Mouse (Mus musculus) embryonic facial prominence, embryonic 10.5 days (tissue): Measurements from ENCODE around the gene Mbd3. TPM values are rescaled to one million over a fixed set of nuclear protein-coding genes. Genes with fewer than 3 reads are reported as not detected.

Experiments used
- DNase-seq: peaks from one replicate; pipeline ENCODE4 v3.0.0-alpha.2; 2017; ENCODE audit warnings: low spot score
- H3K27ac ChIP-seq: fragments of 300-500 bp; sonication (generic); replicated peaks from 2 replicates; pipeline ENCODE4 v1.5.1; 2016; ENCODE audit warnings: mild to moderate bottlenecking
- H3K27me3 ChIP-seq: fragments of 300-500 bp; sonication (generic); replicated peaks from 2 replicates; pipeline ENCODE4 v1.6.1; 2016; ENCODE audit warnings: low read depth, mild to moderate bottlenecking; ENCODE audit not compliant: poor library complexity, severe bottlenecking
- H3K36me3 ChIP-seq: fragments of 300-500 bp; sonication (generic); replicated peaks from 2 replicates; pipeline ENCODE4 v1.6.1; 2016; ENCODE audit warnings: mild to moderate bottlenecking, moderate library complexity
- H3K4me1 ChIP-seq: fragments of 300-500 bp; sonication (generic); 2 replicates; pipeline ENCODE4 v1.6.1; 2016
- H3K4me3 ChIP-seq: fragments of 300-500 bp; sonication (generic); 2 replicates; pipeline ENCODE4 v1.5.1; 2016; ENCODE audit warnings: mild to moderate bottlenecking, moderate library complexity
- H3K9me3 ChIP-seq: fragments of 300-500 bp; sonication (generic); 2 replicates; pipeline ENCODE4 v1.6.1; 2016; ENCODE audit warnings: mild to moderate bottlenecking
- WGBS: fragments of 180-500 bp; shearing (Covaris S2); methylation state at CpG from one replicate; pipeline ENCODE4 v1.1.7; 2016; 5-methylcytosine and 5-hydroxymethylcytosine counted together
- polyA plus RNA-seq: library from polyadenylated mRNA; unstranded; fragments of >200 nt; fragmentation: Nextera tagmentation; extraction: Ambion mirVana; gene quantifications from 2 replicates; pipeline ENCODE4 v1.2.1, GENCODE M21; 2016

Mbd3 gene
- polyA plus RNA-seq, 1 experiment from 2014 or later, result 371 TPM

DNA sequence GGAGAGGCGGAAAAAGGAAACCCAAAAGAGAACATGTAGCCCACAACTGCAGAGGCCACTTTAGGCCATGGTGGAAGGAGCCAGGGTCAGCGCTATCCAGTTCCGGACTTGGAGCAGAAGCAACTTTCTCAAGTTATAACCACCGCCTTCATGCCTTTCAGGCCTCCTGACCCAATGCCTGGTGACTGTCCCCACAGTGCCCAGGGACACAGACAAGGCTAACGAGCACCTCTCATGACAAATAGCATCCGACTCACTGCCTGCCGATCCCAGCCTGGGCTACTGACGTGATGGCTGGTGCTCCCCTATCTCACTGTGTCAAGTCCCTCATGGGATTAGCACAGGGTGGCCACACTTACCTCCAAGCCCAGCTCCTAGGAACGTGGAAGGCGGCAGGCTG lies 21.4 kb upstream of the Mbd3 start:
- peaks cover 100% of the 10 kb centered on the region for H3K36me3 ChIP-seq
- peaks cover 5% of the 10 kb centered on the region for H3K4me1 ChIP-seq
- H3K27me3 ChIP-seq, result no peaks in the 10 kb centered on the region
- no peak for DNase-seq
- no peak overlapping the region for H3K27ac ChIP-seq
- H3K9me3 ChIP-seq, result peaks cover 7% of the 10 kb centered on the region; the same call in 1 of the 2 replicates
- 93% methylated on average over 10 of the region's 10 CpGs for WGBS
- peak overlapping the region; percentile 19; the same call in 1 of the 2 replicates for H3K4me3 ChIP-seq

DNA sequence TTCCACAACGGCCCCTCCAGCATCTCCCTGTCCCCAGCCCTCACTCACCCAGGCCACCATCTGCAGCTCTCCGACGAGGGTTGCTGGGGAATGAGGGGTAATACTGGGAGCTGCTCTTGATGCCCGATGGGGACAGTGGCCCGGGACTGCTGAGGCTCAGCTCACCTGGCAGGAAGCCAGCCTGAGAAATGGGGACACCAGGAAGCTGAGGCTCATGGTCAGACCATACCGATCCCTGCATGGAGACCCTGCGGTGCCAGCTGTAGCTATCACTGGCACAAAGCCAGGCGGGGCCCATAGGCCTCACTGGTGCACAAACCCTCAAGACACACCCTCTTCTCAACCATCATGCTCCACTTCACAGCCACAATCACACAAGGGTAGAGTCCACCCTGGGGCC lies 20.1 kb upstream of the Mbd3 start:
- 94% methylated on average over 8 of the region's 8 CpGs for WGBS
- peaks cover 100% of the 10 kb centered on the region for H3K36me3 ChIP-seq

DNA sequence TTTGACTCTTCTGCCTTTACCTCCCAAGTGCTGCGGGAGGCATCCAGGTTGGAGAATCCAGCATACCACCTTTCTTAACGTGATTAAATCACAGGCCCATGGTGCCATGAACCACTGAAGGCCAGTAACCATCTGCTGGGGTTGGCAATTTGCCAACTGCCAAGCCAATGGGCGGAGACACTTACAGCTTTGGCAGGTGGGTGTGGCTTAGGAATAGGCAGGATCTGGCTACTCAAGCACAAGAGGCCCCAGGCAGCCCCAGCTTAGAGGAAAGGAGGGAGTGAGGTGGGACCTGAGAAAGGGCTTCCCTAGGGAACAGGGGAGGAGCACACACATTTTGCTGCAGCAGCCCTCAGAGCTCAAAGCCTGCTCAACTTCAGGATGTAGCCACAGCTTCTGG lies 19.0 kb upstream of the Mbd3 start:
- DNase-seq, result no peak
- H3K4me3 ChIP-seq, result no peak overlapping the region
- peaks cover 100% of the 10 kb centered on the region for H3K36me3 ChIP-seq
- H3K4me1 ChIP-seq, result no peaks in the 10 kb centered on the region
- no peak overlapping the region for H3K27ac ChIP-seq
- no peaks in the 10 kb centered on the region for H3K9me3 ChIP-seq
- no peaks in the 10 kb centered on the region for H3K27me3 ChIP-seq
- 92% methylated on average over 3 of the region's 3 CpGs for WGBS

More for the DNA sequence above, 20.1 kb upstream of the Mbd3 start:
- H3K27me3 ChIP-seq, result no peaks in the 10 kb centered on the region
- DNase-seq, result no peak
- peaks cover 5% of the 10 kb centered on the region for H3K4me1 ChIP-seq
- peak overlapping the region; percentile 24; the same call in 1 of the 2 replicates for H3K4me3 ChIP-seq
- no peak overlapping the region for H3K27ac ChIP-seq
- H3K9me3 ChIP-seq, result no peaks in the 10 kb centered on the region

DNA sequence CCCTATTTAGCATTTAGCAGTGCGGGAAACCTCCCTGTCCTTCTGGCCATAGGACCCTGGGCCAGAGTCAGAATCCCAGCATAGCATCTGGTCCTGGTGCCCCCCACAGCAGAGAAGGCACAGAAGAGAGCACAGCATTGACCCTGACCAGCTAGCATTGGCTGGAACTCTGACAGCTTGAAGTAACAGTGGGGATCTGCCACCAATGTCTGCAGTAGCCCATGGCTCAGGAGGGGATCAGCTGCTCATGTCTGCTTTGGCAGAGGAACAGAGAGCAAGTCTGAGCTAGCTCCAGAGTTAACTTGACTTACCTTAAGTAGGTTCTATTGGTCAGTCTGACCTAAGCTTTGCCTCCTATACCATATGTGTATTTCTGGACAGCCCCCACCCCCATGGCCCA lies 18.5 kb upstream of the Mbd3 start:
- Histone ChIP-seq H3K27me3 (no peaks in the 10 kb centered on the region), H3K4me1 (no peaks in the 10 kb centered on the region), H3K9me3 (no peaks in the 10 kb centered on the region), H3K27ac (no peak overlapping the region), H3K4me3 (no peak overlapping the region), H3K36me3 (peaks cover 100% of the 10 kb centered on the region)
- WGBS, result 100% methylated on average over 1 of the region's 1 CpGs
- DNase-seq, result no peak

DNA sequence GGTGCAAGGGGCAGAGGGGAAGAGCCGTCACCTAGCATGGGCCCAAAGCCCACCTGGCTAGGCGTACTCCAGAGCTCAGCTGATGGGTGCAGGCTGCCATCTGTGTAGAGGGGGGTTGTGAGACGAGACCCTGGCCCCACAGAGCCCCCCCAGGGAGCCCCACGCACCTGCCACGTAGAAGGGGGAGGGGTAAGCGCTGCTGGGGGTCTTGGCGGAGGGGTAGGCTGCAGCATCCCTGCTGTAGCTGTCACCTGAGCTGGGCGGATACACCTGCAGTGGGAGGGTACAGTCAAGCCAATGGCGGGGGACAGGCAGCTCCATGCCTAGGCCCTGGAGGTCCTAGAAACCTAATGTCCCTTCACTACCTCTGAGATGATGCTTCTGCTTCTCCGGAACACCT lies 18.0 kb upstream of the Mbd3 start:
- WGBS, result 91% methylated on average over 10 of the region's 10 CpGs
- Histone ChIP-seq H3K36me3 (peaks cover 100% of the 10 kb centered on the region), H3K9me3 (no peaks in the 10 kb centered on the region), H3K4me3 (peak overlapping the region; percentile 16; the same call in 1 of the 2 replicates), H3K27me3 (no peaks in the 10 kb centered on the region), H3K4me1 (no peaks in the 10 kb centered on the region), H3K27ac (no peak overlapping the region)
- DNase-seq, result no peak

DNA sequence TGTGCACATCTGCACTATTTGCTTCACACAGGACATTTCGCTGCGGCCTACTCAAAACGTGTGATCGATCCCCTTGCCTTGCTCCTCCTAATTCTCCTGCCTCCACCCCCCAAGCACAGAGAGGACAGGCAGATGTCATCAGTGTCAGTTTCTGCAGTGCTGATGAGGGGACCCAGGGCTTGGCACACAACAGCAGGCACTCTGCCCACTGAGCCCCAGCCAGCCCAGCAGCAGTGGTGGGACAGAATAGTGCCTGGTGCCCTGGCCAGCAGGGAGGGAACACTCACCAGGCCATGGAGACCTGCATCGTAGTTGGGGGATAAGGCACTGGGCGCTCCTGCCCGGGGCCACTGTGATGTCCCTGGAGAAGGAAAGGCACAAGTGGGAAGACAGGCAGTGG lies 16.2 kb upstream of the Mbd3 start:
- Histone ChIP-seq H3K27me3 (no peaks in the 10 kb centered on the region), H3K4me1 (no peaks in the 10 kb centered on the region), H3K9me3 (no peaks in the 10 kb centered on the region), H3K36me3 (peaks cover 100% of the 10 kb centered on the region), H3K4me3 (no peak overlapping the region), H3K27ac (no peak overlapping the region)
- 93% methylated on average over 7 of the region's 7 CpGs for WGBS
- no peak for DNase-seq

DNA sequence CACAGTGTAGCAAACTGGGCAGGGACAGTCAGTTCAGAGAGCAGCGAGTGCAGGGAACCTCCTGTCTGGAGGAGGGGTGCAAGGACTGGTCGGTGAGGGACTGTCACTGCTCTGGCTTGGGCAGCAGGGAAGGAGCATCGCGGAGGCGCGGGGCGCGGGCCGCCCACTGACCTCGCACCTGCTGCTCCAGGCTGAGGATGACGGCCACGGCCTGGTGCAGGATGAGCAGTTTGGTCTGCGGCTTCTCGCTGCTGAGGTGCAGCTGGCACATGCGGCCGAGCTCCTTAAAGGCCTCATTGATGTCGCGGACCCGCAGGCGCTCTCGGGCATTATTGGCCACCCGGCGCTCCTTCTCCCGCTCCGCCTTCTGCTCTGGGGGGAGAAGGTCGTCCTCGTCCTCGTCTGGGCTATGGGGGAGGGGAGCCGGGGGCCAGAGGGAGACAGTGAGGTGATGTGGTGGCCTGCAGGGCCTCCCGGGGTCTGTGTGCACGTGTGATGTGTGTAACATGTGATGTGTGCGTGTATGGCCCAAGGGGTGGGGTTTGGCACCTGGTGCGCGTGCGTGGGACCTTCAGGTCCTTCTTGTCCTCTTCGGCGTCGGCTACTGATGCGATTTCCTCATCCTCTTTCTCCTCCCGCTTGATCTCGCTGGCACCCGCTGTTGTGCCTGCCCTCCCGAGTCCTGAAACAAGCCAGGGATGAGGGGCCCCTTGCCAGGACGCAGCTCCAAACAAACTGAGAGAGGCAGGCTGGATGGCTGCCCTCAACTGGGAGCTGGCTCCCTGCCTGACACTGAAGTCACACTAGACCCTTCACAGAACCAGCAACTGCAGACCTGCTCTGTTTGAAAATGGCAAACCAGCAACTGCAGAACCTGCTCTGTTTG lies 13.5 kb upstream of the Mbd3 start:
- 91% methylated on average over 44 of the region's 44 CpGs for WGBS
- peaks cover 96% of the 10 kb centered on the region for H3K36me3 ChIP-seq

DNA sequence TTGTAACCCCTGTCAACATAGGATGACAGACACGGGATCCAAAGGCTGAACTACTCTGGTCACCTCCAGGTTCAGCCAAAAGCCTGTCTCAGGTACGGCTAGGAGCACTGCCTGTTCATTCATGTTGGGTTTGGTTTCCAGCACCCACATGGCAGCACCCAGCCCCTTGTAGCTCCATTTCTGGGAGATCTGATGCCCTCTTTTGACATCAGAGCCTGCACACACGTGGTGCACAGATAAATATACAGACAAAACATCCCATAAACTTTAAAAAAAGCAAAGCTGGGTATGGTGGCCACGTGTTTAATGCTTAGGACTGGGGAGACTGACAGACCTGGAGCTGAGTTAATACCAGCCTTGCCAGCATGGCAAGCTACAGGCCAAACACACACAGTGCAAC lies 8.6 kb upstream of the Mbd3 start:
- H3K4me1 ChIP-seq, result peaks cover 30% of the 10 kb centered on the region
- no peak for DNase-seq
- H3K27me3 ChIP-seq, result no peaks in the 10 kb centered on the region
- H3K27ac ChIP-seq, result no peak overlapping the region
- peaks cover 70% of the 10 kb centered on the region for H3K36me3 ChIP-seq
- H3K4me3 ChIP-seq, result peak overlapping the region; percentile 80
- WGBS, result 59% methylated on average over 4 of the region's 4 CpGs
- H3K9me3 ChIP-seq, result no peaks in the 10 kb centered on the region; the same call in 1 of the 2 replicates

More for the DNA sequence above, 13.5 kb upstream of the Mbd3 start:
- Histone ChIP-seq H3K9me3 (no peaks in the 10 kb centered on the region), H3K27me3 (no peaks in the 10 kb centered on the region), H3K4me1 (peaks cover 5% of the 10 kb centered on the region), H3K27ac (no peak overlapping the region), H3K4me3 (peak overlapping the region; percentile 16; the same call in 1 of the 2 replicates)
- DNase-seq, result no peak

DNA sequence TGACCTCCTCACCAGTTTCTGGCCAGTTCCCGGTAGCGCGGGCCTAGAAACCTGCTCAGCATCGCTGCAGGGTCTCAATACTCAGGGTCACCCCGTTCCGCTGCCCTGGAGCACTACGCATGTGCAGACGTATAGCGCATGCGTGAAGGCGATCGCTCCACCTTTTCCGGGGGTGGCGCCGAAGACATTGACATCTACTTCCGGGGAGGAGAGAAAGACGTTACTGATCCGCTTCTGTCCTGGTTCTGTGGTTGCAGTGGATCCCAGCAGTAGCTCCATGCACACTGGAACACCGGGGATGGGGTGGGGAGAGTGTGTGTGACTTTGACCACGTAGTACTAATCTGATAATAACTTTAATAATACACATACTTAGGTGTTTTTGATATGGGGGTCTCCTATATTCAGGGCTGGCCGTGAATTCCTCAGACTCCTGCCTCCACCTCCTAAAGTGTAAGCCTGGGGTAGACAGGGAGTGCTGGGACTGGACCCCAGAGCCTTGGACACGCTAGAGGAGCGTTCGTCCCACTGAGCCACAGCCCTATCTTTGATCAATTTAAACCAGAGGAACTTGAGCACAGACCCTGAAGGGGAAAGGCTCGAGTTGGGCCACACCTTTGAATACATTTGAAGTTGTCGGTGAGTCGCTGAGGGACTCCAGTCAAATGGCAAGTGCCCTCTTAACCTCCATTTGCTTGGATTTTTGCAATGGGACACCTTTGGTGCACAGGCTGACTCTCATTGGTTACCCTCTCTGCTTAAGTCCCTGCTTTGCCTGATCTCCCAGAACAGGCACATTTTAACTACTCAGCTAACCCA lies 7.5 kb upstream of the Mbd3 start, which contains the start of gene Uqcr11:
Gene Uqcr11 (minus strand): TSS at position 147 of the 818 bp plus-strand sequence.
- Histone ChIP-seq H3K4me1 (peaks cover 30% of the 10 kb centered on the region), H3K27me3 (no peaks in the 10 kb centered on the region), H3K9me3 (no peaks in the 10 kb centered on the region; the same call in 1 of the 2 replicates), H3K27ac (peak within 1 kb of the TSS; percentile 77), H3K4me3 (peak within 1 kb of the TSS; percentile 80), H3K36me3 (peaks cover 70% of the 10 kb centered on the region)
- DNase-seq, result peak; percentile 92
- WGBS, result 2% methylated on average over 27 of the region's 27 CpGs

DNA sequence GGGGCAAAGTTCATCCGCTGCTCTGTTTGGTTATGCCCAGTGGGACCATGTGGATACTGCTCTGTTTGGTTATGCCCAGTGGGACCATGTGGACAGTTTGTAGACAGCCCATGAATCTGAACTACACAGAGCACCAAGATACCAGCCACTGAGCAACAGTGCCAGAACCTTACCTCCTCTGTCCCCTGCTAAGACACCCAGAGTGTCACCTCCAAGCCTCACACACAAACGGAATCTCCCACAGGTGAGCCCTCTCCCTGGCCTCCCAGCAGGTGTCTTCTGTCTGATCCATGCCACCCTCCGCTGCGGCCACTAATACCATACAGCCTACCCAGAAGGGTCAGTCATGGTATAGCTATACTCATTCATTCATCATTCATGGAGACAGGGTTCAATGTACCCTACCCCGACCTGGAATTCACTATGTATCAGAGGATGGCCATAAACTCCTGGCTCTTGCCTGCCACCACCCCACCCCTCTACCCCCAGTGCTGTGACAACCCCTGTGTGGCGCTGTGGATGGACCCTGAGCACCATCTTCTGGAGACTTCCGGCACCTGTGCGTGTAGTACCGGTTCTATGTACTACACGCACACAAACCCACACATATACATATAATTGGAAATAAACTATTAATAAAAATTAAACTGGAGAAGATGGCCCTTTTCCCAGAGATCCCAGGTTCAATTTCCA lies 6.3 kb upstream of the Mbd3 start:
- 57% methylated on average over 10 of the region's 10 CpGs for WGBS
- Histone ChIP-seq H3K27ac (peak overlapping the region; percentile 77), H3K36me3 (peaks cover 70% of the 10 kb centered on the region)

DNA sequence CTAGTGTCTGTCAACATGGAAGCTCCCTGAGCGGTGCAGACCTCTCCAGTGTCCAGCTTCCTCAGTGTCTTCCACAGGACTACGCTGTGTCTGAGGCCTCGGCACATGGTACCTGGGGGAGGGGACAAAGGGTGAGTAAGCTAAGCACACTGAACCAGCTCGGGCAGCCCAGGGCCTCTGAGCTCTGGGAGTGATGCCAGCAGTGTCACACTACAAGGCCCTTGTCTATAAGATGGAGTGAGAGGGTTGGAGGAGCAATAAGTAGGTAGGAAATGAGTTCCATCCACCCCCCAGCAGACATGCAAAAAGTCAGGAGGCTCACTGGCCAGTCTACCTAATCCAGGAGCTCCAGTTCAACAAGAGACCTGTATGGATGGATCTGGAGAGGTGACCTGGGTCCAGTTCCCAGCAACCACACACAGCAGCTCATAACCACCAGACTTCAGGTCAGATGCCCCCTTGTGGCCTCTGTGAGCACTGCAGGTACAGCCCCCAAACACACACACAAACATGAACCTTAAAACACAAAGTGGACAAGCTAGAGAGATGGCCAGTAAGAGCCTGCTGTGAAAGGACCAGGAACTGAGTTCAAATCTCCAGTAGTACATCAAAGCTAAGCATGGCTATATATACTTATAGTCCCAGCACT lies 3.8 kb upstream of the Mbd3 start:
- H3K9me3 ChIP-seq, result no peaks in the 10 kb centered on the region; the same call in 1 of the 2 replicates
- H3K4me1 ChIP-seq, result peaks cover 50% of the 10 kb centered on the region
- H3K4me3 ChIP-seq, result no peak overlapping the region
- WGBS, result 95% methylated on average over 4 of the region's 4 CpGs
- no peaks in the 10 kb centered on the region for H3K27me3 ChIP-seq
- peak; percentile 54 for DNase-seq
- H3K36me3 ChIP-seq, result peaks cover 47% of the 10 kb centered on the region
- no peak overlapping the region for H3K27ac ChIP-seq

More for the DNA sequence above, 6.3 kb upstream of the Mbd3 start:
- no peak for DNase-seq
- Histone ChIP-seq H3K9me3 (no peaks in the 10 kb centered on the region; the same call in 1 of the 2 replicates), H3K4me3 (peak overlapping the region; percentile 80), H3K27me3 (no peaks in the 10 kb centered on the region), H3K4me1 (peaks cover 36% of the 10 kb centered on the region)
